Mouse (Mus musculus): ENCODE results near the gene Pdp2. TPM values are rescaled to one million over a fixed set of nuclear protein-coding genes. Genes with fewer than 3 reads are reported as not detected.

The Pdp2 gene
- polyA plus RNA-seq, 1 experiment from 2014 or later: 17.2 TPM

- no peak overlapping the region for H3K4me2 ChIP-seq
- peak; percentile 57 for DNase-seq (ENCODE audit: low spot score, missing footprints)
- peaks cover 12% of the 10 kb centered on the region for H3K36me3 ChIP-seq (ENCODE audit: control insufficient read depth, insufficient read depth, low read length)
- no peaks in the 10 kb centered on the region for H3K27me3 ChIP-seq (ENCODE audit: control insufficient read depth, insufficient read depth, low read length)
- H3K27ac ChIP-seq (ENCODE audit: low read depth, low read length): no peak overlapping the region
- H3K9me3 ChIP-seq (ENCODE audit: control insufficient read depth, low read length): no peaks in the 10 kb centered on the region
- H3K4me1 ChIP-seq (ENCODE audit: control insufficient read depth, insufficient read depth, low read length): peaks cover 3% of the 10 kb centered on the region; the same call in 1 of the 2 replicates
- no peak for ATAC-seq (ENCODE audit: low FRiP score)
- 94% methylated on average over 19 of the region's 19 CpGs for WGBS
- H3K4me3 ChIP-seq (ENCODE audit: low read depth, low read length): no peak overlapping the region
- no peak overlapping the region for H3K9ac ChIP-seq (ENCODE audit: low read length)
Observed at GRCm38 (mm10) chr8:104594611-104595362, 3.5 kb downstream of the Pdp2 start.

- no peak overlapping the region for H3K4me2 ChIP-seq
- H3K9me3 ChIP-seq (ENCODE audit: control insufficient read depth, low read length): no peaks in the 10 kb centered on the region
- H3K4me1 ChIP-seq (ENCODE audit: control insufficient read depth, insufficient read depth, low read length): peaks cover under 1% of the 10 kb centered on the region; the same call in 1 of the 2 replicates
- no peaks in the 10 kb centered on the region for H3K27me3 ChIP-seq (ENCODE audit: control insufficient read depth, insufficient read depth, low read length)
- WGBS: 86% methylated on average over 21 of the region's 21 CpGs
- H3K4me3 ChIP-seq (ENCODE audit: low read depth, low read length): no peak overlapping the region
- ATAC-seq (ENCODE audit: low FRiP score) (no peak), DNase-seq (ENCODE audit: low spot score, missing footprints) (peak; percentile 65)
- no peak overlapping the region for H3K9ac ChIP-seq (ENCODE audit: low read length)
- peaks cover 12% of the 10 kb centered on the region for H3K36me3 ChIP-seq (ENCODE audit: control insufficient read depth, insufficient read depth, low read length)
- H3K27ac ChIP-seq (ENCODE audit: low read depth, low read length): no peak overlapping the region
Observed at GRCm38 (mm10) chr8:104595773-104596536, 4.7 kb downstream of the Pdp2 start.

GRCm38 (mm10) chr8:104597656-104598055 lies 6.4 kb downstream of the Pdp2 start:
- H3K9me3 ChIP-seq (ENCODE audit: control insufficient read depth, low read length): no peaks in the 10 kb centered on the region
- H3K27ac ChIP-seq (ENCODE audit: low read depth, low read length): no peak overlapping the region
- ATAC-seq (ENCODE audit: low FRiP score) (no peak), DNase-seq (ENCODE audit: low spot score, missing footprints) (peak; percentile 69)
- H3K9ac ChIP-seq (ENCODE audit: low read length): no peak overlapping the region
- 92% methylated on average over 6 of the region's 6 CpGs for WGBS
- H3K27me3 ChIP-seq (ENCODE audit: control insufficient read depth, insufficient read depth, low read length): no peaks in the 10 kb centered on the region
- peaks cover 12% of the 10 kb centered on the region for H3K36me3 ChIP-seq (ENCODE audit: control insufficient read depth, insufficient read depth, low read length)
- no peak overlapping the region for H3K4me2 ChIP-seq
- no peak overlapping the region for H3K4me3 ChIP-seq (ENCODE audit: low read depth, low read length)
- H3K4me1 ChIP-seq (ENCODE audit: control insufficient read depth, insufficient read depth, low read length): no peaks in the 10 kb centered on the region

GRCm38 (mm10) chr8:104598496-104598895 lies 7.2 kb downstream of the Pdp2 start:
- Histone ChIP-seq H3K9ac (ENCODE audit: low read length) (no peak overlapping the region), H3K4me3 (ENCODE audit: low read depth, low read length) (no peak overlapping the region), H3K4me1 (ENCODE audit: control insufficient read depth, insufficient read depth, low read length) (no peaks in the 10 kb centered on the region), H3K27ac (ENCODE audit: low read depth, low read length) (no peak overlapping the region), H3K4me2 (no peak overlapping the region), H3K27me3 (ENCODE audit: control insufficient read depth, insufficient read depth, low read length) (no peaks in the 10 kb centered on the region), H3K36me3 (ENCODE audit: control insufficient read depth, insufficient read depth, low read length) (peaks cover 12% of the 10 kb centered on the region), H3K9me3 (ENCODE audit: control insufficient read depth, low read length) (no peaks in the 10 kb centered on the region)
- no peak for DNase-seq (ENCODE audit: low spot score, missing footprints)
- no peak for ATAC-seq (ENCODE audit: low FRiP score)
- 78% methylated on average over 6 of the region's 6 CpGs for WGBS

DNA sequence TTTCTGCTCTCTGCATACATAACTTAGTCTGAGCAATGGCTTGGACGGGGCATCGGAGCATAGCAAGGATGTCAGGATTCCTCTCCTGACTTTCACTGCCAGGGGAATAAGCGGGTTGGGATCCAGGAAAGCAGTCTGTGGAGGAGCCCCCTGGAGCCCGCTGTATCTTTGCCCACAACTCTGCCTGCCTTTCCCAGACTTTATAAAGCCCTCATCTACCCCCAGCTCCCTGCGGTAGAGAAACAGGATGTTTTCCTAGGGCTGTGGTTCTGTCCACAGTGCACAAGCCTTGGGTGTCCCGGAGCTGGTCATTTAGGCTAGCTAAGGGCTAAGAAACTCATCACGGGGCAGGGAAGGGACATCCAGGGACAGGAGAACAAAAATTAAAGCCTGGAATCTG lies 10.1 kb downstream of the Pdp2 start:
- Histone ChIP-seq H3K9me3 (ENCODE audit: control insufficient read depth, low read length) (no peaks in the 10 kb centered on the region), H3K4me2 (peak overlapping the region; percentile 34; the same call in 1 of the 2 replicates), H3K9ac (ENCODE audit: low read length) (no peak overlapping the region), H3K4me1 (ENCODE audit: control insufficient read depth, insufficient read depth, low read length) (no peaks in the 10 kb centered on the region), H3K36me3 (ENCODE audit: control insufficient read depth, insufficient read depth, low read length) (no peaks in the 10 kb centered on the region; the same call in 1 of the 2 replicates), H3K27ac (ENCODE audit: low read depth, low read length) (no peak overlapping the region), H3K4me3 (ENCODE audit: low read depth, low read length) (no peak overlapping the region), H3K27me3 (ENCODE audit: control insufficient read depth, insufficient read depth, low read length) (no peaks in the 10 kb centered on the region)
- ATAC-seq (ENCODE audit: low FRiP score) (no peak), DNase-seq (ENCODE audit: low spot score, missing footprints) (peak; percentile 87)
- WGBS: 17% methylated on average over 7 of the region's 7 CpGs

- Histone ChIP-seq H3K9me3 (ENCODE audit: control insufficient read depth, low read length) (no peaks in the 10 kb centered on the region), H3K4me3 (ENCODE audit: low read depth, low read length) (no peak overlapping the region), H3K4me2 (peak overlapping the region; percentile 34), H3K9ac (ENCODE audit: low read length) (no peak overlapping the region), H3K4me1 (ENCODE audit: control insufficient read depth, insufficient read depth, low read length) (no peaks in the 10 kb centered on the region), H3K36me3 (ENCODE audit: control insufficient read depth, insufficient read depth, low read length) (no peaks in the 10 kb centered on the region; the same call in 1 of the 2 replicates), H3K27ac (ENCODE audit: low read depth, low read length) (no peak overlapping the region), H3K27me3 (ENCODE audit: control insufficient read depth, insufficient read depth, low read length) (no peaks in the 10 kb centered on the region)
- 3% methylated on average over 12 of the region's 12 CpGs for WGBS
- peak; percentile 64 for ATAC-seq (ENCODE audit: low FRiP score)
- peak; percentile 93 for DNase-seq (ENCODE audit: low spot score, missing footprints)
Observed at GRCm38 (mm10) chr8:104601941-104602371, 10.7 kb downstream of the Pdp2 start.

DNA sequence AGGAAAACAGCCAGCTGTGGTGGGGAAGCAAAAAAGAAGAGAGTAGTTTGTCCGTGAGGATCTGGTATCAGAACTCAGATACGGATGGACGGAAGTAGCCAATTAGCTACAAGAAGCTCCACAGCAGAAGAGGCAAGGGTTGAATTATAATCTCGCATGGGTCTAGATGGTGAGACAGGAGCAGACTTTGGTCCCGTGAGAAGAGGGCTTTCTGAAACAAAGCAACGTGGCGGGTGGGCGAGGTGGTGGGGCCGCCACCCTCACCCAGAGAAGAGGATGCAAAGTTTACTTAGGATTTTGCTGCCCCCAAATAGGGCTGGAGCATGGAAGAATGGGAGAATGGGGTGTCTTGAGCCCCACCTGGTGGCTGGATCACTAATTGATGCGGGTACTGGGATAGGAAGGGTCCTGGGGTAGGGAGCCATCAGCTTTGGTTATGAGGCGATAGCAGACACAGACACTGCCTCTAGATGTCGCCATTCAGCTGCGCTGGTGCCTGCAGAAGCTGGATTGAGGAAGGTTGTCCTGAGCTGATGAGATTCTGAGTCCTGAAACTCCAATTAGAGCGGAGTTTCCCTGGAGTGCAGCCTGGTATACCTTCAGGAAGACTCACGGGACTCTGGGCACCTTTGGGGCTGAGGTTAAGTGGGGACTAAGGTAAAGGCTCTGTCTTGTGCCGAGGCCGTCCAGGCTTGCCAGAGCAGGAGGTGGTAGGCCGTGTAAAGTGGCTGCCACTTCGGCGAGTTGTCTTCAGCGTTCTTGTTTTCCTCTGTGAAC lies 11.4 kb downstream of the Pdp2 start:
- 17% methylated on average over 21 of the region's 21 CpGs for WGBS
- no peaks in the 10 kb centered on the region for H3K27me3 ChIP-seq (ENCODE audit: control insufficient read depth, insufficient read depth, low read length)
- H3K9ac ChIP-seq (ENCODE audit: low read length): no peak overlapping the region
- H3K4me2 ChIP-seq: peak overlapping the region; percentile 34
- no peaks in the 10 kb centered on the region for H3K4me1 ChIP-seq (ENCODE audit: control insufficient read depth, insufficient read depth, low read length)
- H3K4me3 ChIP-seq (ENCODE audit: low read depth, low read length): 0 out of 2 replicates have a peak overlapping the region, but pooled peaks have one; percentile 4
- no peaks in the 10 kb centered on the region for H3K36me3 ChIP-seq (ENCODE audit: control insufficient read depth, insufficient read depth, low read length)
- no peak overlapping the region for H3K27ac ChIP-seq (ENCODE audit: low read depth, low read length)
- peak; percentile 98 for DNase-seq (ENCODE audit: low spot score, missing footprints)
- peak; percentile 92 for ATAC-seq (ENCODE audit: low FRiP score)
- H3K9me3 ChIP-seq (ENCODE audit: control insufficient read depth, low read length): no peaks in the 10 kb centered on the region

GRCm38 (mm10) chr8:104603245-104603593 lies 12.0 kb downstream of the Pdp2 start:
- H3K36me3 ChIP-seq (ENCODE audit: control insufficient read depth, insufficient read depth, low read length): no peaks in the 10 kb centered on the region
- ATAC-seq (ENCODE audit: low FRiP score) (no peak), DNase-seq (ENCODE audit: low spot score, missing footprints) (peak; percentile 81)
- 71% methylated on average over 4 of the region's 4 CpGs for WGBS
- no peaks in the 10 kb centered on the region for H3K4me1 ChIP-seq (ENCODE audit: control insufficient read depth, insufficient read depth, low read length)
- H3K4me3 ChIP-seq (ENCODE audit: low read depth, low read length): no peak overlapping the region
- no peaks in the 10 kb centered on the region for H3K27me3 ChIP-seq (ENCODE audit: control insufficient read depth, insufficient read depth, low read length)
- H3K9me3 ChIP-seq (ENCODE audit: control insufficient read depth, low read length): no peaks in the 10 kb centered on the region
- no peak overlapping the region for H3K9ac ChIP-seq (ENCODE audit: low read length)
- no peak overlapping the region for H3K4me2 ChIP-seq
- H3K27ac ChIP-seq (ENCODE audit: low read depth, low read length): no peak overlapping the region

All from midbrain, embryonic 11.5 days (tissue).